Mouse (Mus musculus): ENCODE results near the gene Birc6.
A peak's percentile ranks its signal among the peaks of the same experiment; 100 is the strongest.

Birc6 gene

GRCm38 (mm10) chr17:74706593-74706992 is 178.5 kb downstream of the Birc6 start:
- no peak for DNase-seq (ENCODE audit: low read depth in 1 of 2, low spot score in 2 of 2)

GRCm38 (mm10) chr17:74707637-74708152 is 179.6 kb downstream of the Birc6 start:
- no peak for DNase-seq (ENCODE audit: low read depth in 1 of 2, low spot score in 2 of 2)

- DNase-seq (ENCODE audit: low read depth in 1 of 2, low spot score in 2 of 2) = no peak
Observed at GRCm38 (mm10) chr17:74710731-74711130, 182.6 kb downstream of the Birc6 start.

GRCm38 (mm10) chr17:74711627-74712026 is 183.5 kb downstream of the Birc6 start:
- no peak for DNase-seq (ENCODE audit: low read depth in 1 of 2, low spot score in 2 of 2)

- DNase-seq (ENCODE audit: low read depth in 1 of 2, low spot score in 2 of 2) = no peak
Observed at GRCm38 (mm10) chr17:74715128-74715527, 187.0 kb downstream of the Birc6 start.

GRCm38 (mm10) chr17:74715724-74716123 is 187.6 kb downstream of the Birc6 start:
- DNase-seq (ENCODE audit: low read depth in 1 of 2, low spot score in 2 of 2) = no peak

GRCm38 (mm10) chr17:74716643-74717042 is 188.5 kb downstream of the Birc6 start:
- no peak for DNase-seq (ENCODE audit: low read depth in 1 of 2, low spot score in 2 of 2)

GRCm38 (mm10) chr17:74717091-74717617 is 189.1 kb downstream of the Birc6 start:
- no peak for DNase-seq (ENCODE audit: low read depth in 1 of 2, low spot score in 2 of 2)

- peak; percentile 75 to 86 for DNase-seq (ENCODE audit: low read depth in 1 of 2, low spot score in 2 of 2)
Observed at GRCm38 (mm10) chr17:74717618-74718151, 189.6 kb downstream of the Birc6 start, which contains the start of gene Ttc27. TSS of gene Ttc27 (plus strand) at chr17:74717732.

- DNase-seq (ENCODE audit: low read depth in 1 of 2, low spot score in 2 of 2) = no peak
Observed at GRCm38 (mm10) chr17:74732872-74733271, 204.8 kb downstream of the Birc6 start.

GRCm38 (mm10) chr17:74735392-74735791 is 207.3 kb downstream of the Birc6 start:
- DNase-seq (ENCODE audit: low read depth in 1 of 2, low spot score in 2 of 2) = no peak

- DNase-seq (ENCODE audit: low read depth in 1 of 2, low spot score in 2 of 2) = no peak
Observed at GRCm38 (mm10) chr17:74749659-74750058, 221.6 kb downstream of the Birc6 start.

- DNase-seq (ENCODE audit: low read depth in 1 of 2, low spot score in 2 of 2) = no peak
Observed at GRCm38 (mm10) chr17:74751026-74751425, 222.9 kb downstream of the Birc6 start.

Data from monocyte, adult 2 months (primary cell).